Mouse (Mus musculus) midbrain, embryonic 13.5 days (tissue): Measurements from ENCODE around the gene Mllt3. TPM values are rescaled to one million over a fixed set of nuclear protein-coding genes. Genes with fewer than 3 reads are reported as not detected.
A peak's percentile ranks its signal among the peaks of the same experiment; 100 is the strongest.
"Not testable (repeated sequence)": the region's sequence is repeated elsewhere in the genome, so short reads cannot be mapped to it uniquely, and the experiment has no call there.

Experiments
- ATAC-seq: fragments of 200-750 bp; cut with Nextera tagmentation; 2 replicates; pipeline ENCODE4 v1.8.0; 2017; ENCODE audit warnings: mild to moderate bottlenecking, moderate TSS enrichment, moderate library complexity
- H3K27ac ChIP-seq: fragments of 300-500 bp; sonication (generic); 2 replicates; pipeline ENCODE4 v1.5.1; 2015; ENCODE audit warnings: inconsistent platforms, mild to moderate bottlenecking, moderate library complexity
- H3K27me3 ChIP-seq: fragments of 300-500 bp; sonication (generic); 2 replicates; pipeline ENCODE4 v1.6.1; 2015; ENCODE audit warnings: mild to moderate bottlenecking, inconsistent platforms
- H3K36me3 ChIP-seq: fragments of 300-500 bp; sonication (generic); 2 replicates; pipeline ENCODE4 v1.6.1; 2015; ENCODE audit warnings: mild to moderate bottlenecking, inconsistent platforms
- H3K4me1 ChIP-seq: fragments of 300-500 bp; sonication (generic); replicated peaks from 2 replicates; pipeline ENCODE4 v1.6.1; 2015; ENCODE audit warnings: inconsistent platforms
- H3K4me2 ChIP-seq: fragments of 300-500 bp; sonication (generic); replicated peaks from 2 replicates; pipeline ENCODE4 v1.6.1; 2015; ENCODE audit warnings: moderate library complexity, mild to moderate bottlenecking, inconsistent platforms
- H3K4me3 ChIP-seq: fragments of 300-500 bp; sonication (generic); replicated peaks from 2 replicates; pipeline ENCODE4 v1.5.1; 2015; ENCODE audit warnings: mild to moderate bottlenecking, inconsistent platforms
- H3K9ac ChIP-seq: fragments of 300-500 bp; sonication (generic); replicated peaks from 2 replicates; pipeline ENCODE4 v1.6.1; 2015; ENCODE audit warnings: mild to moderate bottlenecking, inconsistent platforms
- H3K9me3 ChIP-seq: fragments of 300-500 bp; sonication (generic); 2 replicates; pipeline ENCODE4 v1.6.1; 2016; ENCODE audit warnings: mild to moderate bottlenecking, inconsistent platforms
- WGBS: fragments of 180-500 bp; shearing (Covaris S2); methylation state at CpG from one replicate; pipeline ENCODE4 v1.1.7; 2015; 5-methylcytosine and 5-hydroxymethylcytosine counted together
- polyA plus RNA-seq: library from polyadenylated mRNA; unstranded; fragments of >200 nt; fragmentation: Nextera tagmentation; extraction: Ambion mirVana; gene quantifications from 2 replicates; pipeline ENCODE4 v1.2.1, GENCODE M21; 2015

Gene Mllt3
- polyA plus RNA-seq, 1 experiment from 2014 or later: 115 TPM

DNA sequence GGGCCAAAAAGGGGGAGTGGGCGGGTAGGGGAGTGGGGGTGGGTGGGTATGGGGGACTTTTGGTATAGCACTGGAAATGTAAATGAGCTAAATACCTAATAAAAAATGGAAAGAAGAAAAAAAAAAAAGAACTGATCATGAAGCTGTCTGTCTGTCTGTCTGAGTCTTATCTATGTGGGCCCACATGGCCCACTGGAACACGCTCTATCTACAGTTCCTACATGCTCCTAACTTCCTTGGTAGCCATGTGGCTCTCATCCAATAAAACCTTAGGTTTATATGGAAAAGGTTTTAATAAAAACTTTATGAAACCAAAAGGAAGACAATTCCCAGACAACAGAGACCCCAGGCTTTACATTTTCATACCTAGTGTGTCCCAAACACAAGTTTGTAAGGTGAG is 68.3 kb downstream of the Mllt3 start:
- H3K9ac ChIP-seq, H3K4me1 ChIP-seq, H3K9me3 ChIP-seq, H3K36me3 ChIP-seq, H3K4me2 ChIP-seq, H3K27ac ChIP-seq, ATAC-seq, H3K4me3 ChIP-seq, H3K27me3 ChIP-seq: not testable (repeated sequence)
- 96% methylated on average over 1 of the region's 2 CpGs for WGBS

DNA sequence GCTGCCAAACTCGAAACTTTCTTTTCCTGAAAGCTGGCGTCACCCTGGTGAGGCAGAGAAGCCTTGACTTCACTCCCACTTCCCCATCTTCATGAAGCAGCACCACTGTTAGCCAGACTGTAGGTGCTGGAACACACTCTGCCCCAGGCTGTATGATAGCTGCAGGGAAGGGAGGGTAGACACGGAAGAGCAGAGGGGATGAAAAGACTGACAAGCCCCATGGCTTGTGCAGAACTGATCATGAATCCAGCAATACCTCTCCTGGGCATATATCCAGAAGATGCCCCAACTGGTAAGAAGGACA is 69.4 kb downstream of the Mllt3 start:
- no peaks in the 10 kb centered on the region for H3K36me3 ChIP-seq
- 90% methylated on average over 3 of the region's 3 CpGs for WGBS

DNA sequence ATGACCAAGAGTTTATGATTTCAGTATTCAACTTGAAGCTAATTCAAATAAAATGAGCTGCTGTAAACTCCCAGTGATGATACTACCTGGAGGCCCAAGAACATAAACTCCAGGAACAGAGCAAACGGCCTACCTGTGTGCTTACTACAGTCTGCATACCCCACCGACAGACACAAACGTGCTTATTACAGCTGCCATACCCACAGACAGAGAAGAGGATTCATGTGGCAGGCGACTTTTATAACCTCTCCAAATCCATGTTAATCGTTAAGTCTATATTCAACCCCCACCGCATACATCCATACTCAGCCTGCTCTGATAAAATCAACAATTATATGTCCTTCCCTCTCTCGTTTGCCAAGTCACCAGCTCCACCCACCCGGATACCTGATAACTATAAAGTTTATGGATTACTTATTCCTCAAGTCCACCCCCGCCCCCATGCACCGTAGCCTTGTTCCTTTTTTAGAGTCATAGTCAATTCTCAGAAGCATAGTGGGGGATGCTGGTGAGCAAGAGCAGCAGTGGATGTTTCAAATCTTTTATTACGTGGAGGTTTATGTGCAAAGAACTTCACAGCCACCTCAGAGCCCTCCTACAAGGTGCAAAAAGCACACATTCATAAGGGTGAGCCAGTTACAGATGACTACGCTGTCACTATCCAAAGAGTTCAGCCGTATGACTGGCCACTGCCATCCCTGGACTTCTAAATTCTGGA is 70.0 kb downstream of the Mllt3 start:
- H3K4me3 ChIP-seq: no peak overlapping the region
- no peak for ATAC-seq
- no peak overlapping the region for H3K27ac ChIP-seq
- peaks cover 7% of the 10 kb centered on the region for H3K4me1 ChIP-seq
- H3K9ac ChIP-seq: no peak overlapping the region
- H3K27me3 ChIP-seq: no peaks in the 10 kb centered on the region
- 88% methylated on average over 13 of the region's 13 CpGs for WGBS
- no peaks in the 10 kb centered on the region for H3K36me3 ChIP-seq
- H3K9me3 ChIP-seq: no peaks in the 10 kb centered on the region
- H3K4me2 ChIP-seq: no peak overlapping the region

More for the DNA sequence above, 69.4 kb downstream of the Mllt3 start:
- H3K9ac ChIP-seq: no peak overlapping the region
- no peak for ATAC-seq
- peaks cover 7% of the 10 kb centered on the region for H3K4me1 ChIP-seq
- no peak overlapping the region for H3K4me2 ChIP-seq
- H3K4me3 ChIP-seq: no peak overlapping the region
- H3K27ac ChIP-seq: no peak overlapping the region
- H3K27me3 ChIP-seq: no peaks in the 10 kb centered on the region
- H3K9me3 ChIP-seq: no peaks in the 10 kb centered on the region

DNA sequence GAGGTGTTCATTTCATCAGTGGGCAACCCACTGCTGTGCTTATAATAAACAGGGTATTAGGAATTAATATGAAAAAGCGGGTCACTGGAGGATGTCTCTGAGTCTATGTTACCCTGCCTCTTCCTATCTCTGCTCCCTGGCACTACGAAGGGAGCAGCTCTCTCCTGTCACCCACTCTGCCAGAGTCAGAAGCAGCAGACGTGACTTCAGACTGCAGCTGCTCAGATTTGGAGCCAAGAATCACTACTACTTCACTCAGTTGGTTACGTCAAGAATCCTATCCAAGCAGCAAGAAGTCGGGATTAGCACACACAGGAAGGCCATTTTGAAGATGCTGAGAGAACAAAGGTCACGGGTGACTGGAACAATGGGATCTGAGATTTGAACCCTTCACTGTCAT is 71.3 kb downstream of the Mllt3 start:
- Histone ChIP-seq H3K36me3 (no peaks in the 10 kb centered on the region), H3K9me3 (no peaks in the 10 kb centered on the region), H3K27me3 (no peaks in the 10 kb centered on the region), H3K4me3 (no peak overlapping the region), H3K4me2 (no peak overlapping the region), H3K4me1 (peaks cover 7% of the 10 kb centered on the region; the same call in 1 of the 2 replicates), H3K9ac (no peak overlapping the region), H3K27ac (no peak overlapping the region)
- 50% methylated on average over 6 of the region's 6 CpGs for WGBS
- no peak for ATAC-seq

DNA sequence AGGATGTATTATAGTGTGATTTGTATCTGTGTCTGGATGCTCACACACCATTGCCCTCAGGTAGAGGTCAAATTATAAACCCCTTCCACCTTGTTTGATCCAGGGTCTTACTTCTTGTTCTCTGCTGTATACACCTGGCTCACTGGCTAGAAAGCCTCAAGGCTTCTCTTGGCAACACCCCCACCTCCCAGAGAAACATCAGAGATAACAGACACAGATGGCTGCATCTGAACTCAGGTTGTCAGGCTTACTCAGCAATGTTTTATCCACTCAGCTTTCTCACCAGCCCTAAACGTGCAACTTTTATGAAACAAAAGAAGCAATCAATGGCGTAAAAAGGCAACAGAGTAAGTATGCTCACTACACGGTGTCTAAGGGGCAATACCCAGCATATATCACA is 75.3 kb downstream of the Mllt3 start:
- ATAC-seq: no peak
- WGBS: 79% methylated on average over 3 of the region's 3 CpGs
- no peak overlapping the region for H3K9ac ChIP-seq
- H3K27ac ChIP-seq: no peak overlapping the region
- H3K4me2 ChIP-seq: no peak overlapping the region
- H3K9me3 ChIP-seq: no peaks in the 10 kb centered on the region
- H3K27me3 ChIP-seq: no peaks in the 10 kb centered on the region
- no peaks in the 10 kb centered on the region for H3K36me3 ChIP-seq
- H3K4me1 ChIP-seq: peaks cover 20% of the 10 kb centered on the region
- no peak overlapping the region for H3K4me3 ChIP-seq

DNA sequence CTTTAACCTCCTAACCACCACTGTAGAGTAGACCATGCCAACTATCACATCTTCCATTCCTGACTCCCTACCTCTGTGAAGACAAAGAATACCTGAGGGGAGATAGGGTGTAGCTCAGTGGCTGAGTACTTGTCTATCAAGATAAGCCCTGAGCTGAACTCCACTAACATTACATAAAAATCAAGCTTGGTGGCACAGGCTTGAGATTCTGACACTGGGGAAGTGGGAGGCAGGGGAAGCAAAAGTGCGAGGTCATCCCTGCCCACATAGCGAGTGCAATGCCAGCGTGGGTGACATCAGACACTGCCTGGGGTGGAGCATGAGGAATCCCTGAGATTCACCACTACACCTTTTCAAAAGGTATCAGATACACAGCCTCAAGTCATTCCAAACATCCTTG is 76.0 kb downstream of the Mllt3 start:
- no peaks in the 10 kb centered on the region for H3K27me3 ChIP-seq
- peaks cover 15% of the 10 kb centered on the region for H3K4me1 ChIP-seq
- no peaks in the 10 kb centered on the region for H3K36me3 ChIP-seq
- H3K4me3 ChIP-seq: no peak overlapping the region
- H3K27ac ChIP-seq: no peak overlapping the region
- H3K4me2 ChIP-seq: no peak overlapping the region
- no peak for ATAC-seq
- no peak overlapping the region for H3K9ac ChIP-seq
- 92% methylated on average over 3 of the region's 3 CpGs for WGBS
- no peaks in the 10 kb centered on the region for H3K9me3 ChIP-seq

DNA sequence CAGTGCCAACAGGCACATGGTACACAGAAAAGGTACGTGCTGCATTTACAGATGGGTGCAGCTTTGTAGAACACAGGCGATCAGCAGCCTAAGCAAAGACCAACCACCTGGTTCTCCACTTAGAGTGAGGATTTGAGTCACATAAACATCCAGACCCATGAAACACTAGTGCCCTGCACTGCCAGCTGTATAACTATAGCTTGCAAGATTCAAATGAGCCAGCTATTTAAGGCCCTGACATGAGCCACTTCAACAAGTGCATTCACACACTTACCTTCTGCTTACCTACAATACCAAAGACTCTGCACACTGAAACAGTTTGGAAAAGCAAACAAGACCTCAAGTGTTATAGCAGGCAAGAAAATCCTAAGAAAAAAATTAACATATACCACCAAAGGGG is 78.0 kb downstream of the Mllt3 start:
- H3K9ac ChIP-seq: no peak overlapping the region
- no peak for ATAC-seq
- H3K4me1 ChIP-seq: peaks cover 13% of the 10 kb centered on the region
- 94% methylated on average over 2 of the region's 2 CpGs for WGBS
- H3K36me3 ChIP-seq: no peaks in the 10 kb centered on the region
- H3K4me3 ChIP-seq: no peak overlapping the region
- no peak overlapping the region for H3K4me2 ChIP-seq
- no peak overlapping the region for H3K27ac ChIP-seq
- no peaks in the 10 kb centered on the region for H3K27me3 ChIP-seq
- H3K9me3 ChIP-seq: no peaks in the 10 kb centered on the region

DNA sequence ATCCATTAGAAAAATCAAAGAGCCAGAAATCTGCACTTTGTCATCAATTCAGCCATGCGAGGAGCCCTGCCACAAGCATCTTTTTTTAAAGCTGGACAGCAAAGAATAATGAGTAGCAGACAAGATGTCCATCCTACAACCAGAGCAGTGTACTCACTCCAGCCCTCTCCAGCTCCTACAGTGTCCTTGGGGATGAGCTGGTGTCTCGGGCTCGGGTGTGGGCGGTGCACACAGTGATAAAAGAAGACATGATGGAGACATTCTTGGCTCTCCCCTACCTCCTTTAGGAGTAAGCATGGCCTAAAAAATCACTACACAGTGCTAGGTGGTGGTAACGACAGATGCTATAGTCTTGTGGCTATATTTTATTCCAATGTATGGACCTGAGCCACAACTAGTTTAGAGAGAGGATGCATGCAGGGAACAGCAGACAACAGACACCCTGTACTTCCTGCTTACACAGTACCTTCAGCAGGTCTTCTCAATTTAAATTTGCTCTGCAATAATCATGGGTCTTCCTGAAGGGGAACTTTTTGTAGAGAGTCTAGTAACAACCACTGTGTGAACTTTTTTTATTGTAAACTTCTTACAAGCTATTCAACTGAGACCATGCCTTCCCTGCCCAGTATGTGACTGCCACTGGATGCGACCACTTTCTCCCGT is 78.6 kb downstream of the Mllt3 start:
- H3K9ac ChIP-seq: no peak overlapping the region
- peak overlapping the region; percentile 55; the same call in 1 of the 2 replicates for H3K27ac ChIP-seq
- peaks cover 13% of the 10 kb centered on the region for H3K4me1 ChIP-seq
- ATAC-seq: no peak
- H3K4me2 ChIP-seq: no peak overlapping the region
- WGBS: 82% methylated on average over 7 of the region's 7 CpGs
- H3K27me3 ChIP-seq: no peaks in the 10 kb centered on the region
- no peak overlapping the region for H3K4me3 ChIP-seq
- H3K36me3 ChIP-seq: no peaks in the 10 kb centered on the region
- no peaks in the 10 kb centered on the region for H3K9me3 ChIP-seq

DNA sequence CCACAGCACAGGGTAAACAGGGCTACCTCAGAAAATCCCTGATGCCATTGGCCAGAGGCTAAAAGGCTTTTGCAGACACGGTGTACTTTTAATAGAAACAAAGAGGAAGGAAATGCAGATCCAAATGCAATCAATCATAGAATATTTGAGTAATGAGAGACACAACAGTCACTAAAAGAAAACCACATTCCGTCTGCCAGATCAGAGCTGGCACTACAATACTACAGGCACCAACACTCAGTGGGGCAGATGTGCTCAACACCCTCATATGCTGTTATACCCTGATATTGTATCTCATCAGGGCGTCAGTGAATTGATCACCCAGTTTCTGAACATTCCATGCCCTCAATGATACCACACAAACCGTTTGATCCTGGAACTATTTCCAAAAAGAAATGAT is 79.4 kb downstream of the Mllt3 start:
- H3K9me3 ChIP-seq: no peaks in the 10 kb centered on the region
- peak overlapping the region; percentile 1; the same call in 1 of the 2 replicates for H3K27ac ChIP-seq
- peaks cover 13% of the 10 kb centered on the region for H3K4me1 ChIP-seq
- ATAC-seq: no peak
- H3K9ac ChIP-seq: no peak overlapping the region
- H3K27me3 ChIP-seq: no peaks in the 10 kb centered on the region
- H3K4me2 ChIP-seq: no peak overlapping the region
- H3K36me3 ChIP-seq: no peaks in the 10 kb centered on the region
- no peak overlapping the region for H3K4me3 ChIP-seq
- WGBS: 85% methylated on average over 4 of the region's 4 CpGs

DNA sequence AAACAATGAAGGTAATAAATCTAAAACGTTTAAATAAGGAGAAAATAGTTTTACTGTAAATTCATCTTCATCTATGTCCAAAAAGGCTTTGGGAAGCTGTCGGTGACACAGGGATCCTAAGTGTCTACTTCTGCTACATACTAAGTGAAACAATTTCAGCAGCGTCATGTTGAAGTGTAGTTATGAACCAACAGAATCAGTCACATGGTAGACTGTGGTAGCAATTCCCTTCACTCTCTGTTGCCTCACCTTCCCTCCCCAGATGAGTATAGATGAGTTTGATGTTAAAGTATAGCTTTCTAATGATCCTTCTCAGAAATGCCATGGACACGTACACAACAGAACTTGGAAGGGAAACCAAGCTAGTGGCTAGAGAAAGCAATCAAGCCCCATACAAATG is 79.9 kb downstream of the Mllt3 start:
- Histone ChIP-seq H3K4me2 (no peak overlapping the region), H3K4me3 (no peak overlapping the region), H3K9me3 (no peaks in the 10 kb centered on the region), H3K4me1 (peaks cover 13% of the 10 kb centered on the region), H3K27me3 (no peaks in the 10 kb centered on the region), H3K27ac (0 out of 2 replicates have a peak overlapping the region, but pooled peaks have one; percentile 1), H3K36me3 (no peaks in the 10 kb centered on the region), H3K9ac (no peak overlapping the region)
- 89% methylated on average over 4 of the region's 4 CpGs for WGBS
- ATAC-seq: no peak

DNA sequence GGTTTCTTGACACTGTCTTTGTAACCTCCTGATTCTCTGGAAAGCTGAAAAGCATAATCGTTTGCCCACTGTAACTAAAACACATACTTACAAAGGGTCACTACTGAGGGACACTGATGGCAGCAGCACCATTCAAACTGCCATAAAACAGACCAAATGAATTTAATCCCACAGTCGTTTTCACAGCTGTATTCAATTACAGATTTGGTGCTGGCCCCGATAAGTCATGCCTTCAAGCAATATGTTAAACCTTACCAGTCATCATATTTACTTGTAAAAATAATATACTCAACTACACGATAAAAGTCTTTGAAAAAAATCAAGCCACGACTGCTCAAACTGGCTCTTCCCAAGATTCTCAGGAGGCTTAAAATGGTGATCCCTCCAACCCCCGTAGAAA is 83.7 kb downstream of the Mllt3 start:
- Histone ChIP-seq H3K9me3 (no peaks in the 10 kb centered on the region), H3K36me3 (no peaks in the 10 kb centered on the region), H3K27me3 (no peaks in the 10 kb centered on the region), H3K9ac (no peak overlapping the region), H3K27ac (no peak overlapping the region), H3K4me1 (peaks cover 11% of the 10 kb centered on the region), H3K4me2 (no peak overlapping the region), H3K4me3 (no peak overlapping the region)
- WGBS: 80% methylated on average over 6 of the region's 6 CpGs
- ATAC-seq: no peak

DNA sequence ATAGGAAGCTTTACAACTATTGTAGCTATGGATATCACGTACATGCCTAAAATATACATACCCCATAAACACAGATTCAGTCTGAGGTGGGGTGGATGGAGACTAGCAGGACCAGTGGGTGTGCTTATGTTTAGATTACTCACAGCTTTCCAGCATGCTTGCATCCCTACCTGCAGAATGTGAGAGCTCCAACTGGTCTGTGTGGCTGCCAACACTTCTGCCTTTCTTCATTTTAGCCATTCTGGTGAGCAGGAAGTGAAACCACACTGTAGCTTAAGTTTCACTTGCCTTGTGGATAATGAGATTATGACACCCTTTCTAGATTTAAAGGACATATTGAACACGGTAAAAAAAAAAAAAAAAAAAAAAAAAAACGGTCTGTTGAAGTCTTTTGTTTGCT is 88.8 kb downstream of the Mllt3 start:
- no peak overlapping the region for H3K27ac ChIP-seq
- peaks cover 15% of the 10 kb centered on the region for H3K4me1 ChIP-seq
- no peak for ATAC-seq
- no peaks in the 10 kb centered on the region for H3K9me3 ChIP-seq
- H3K27me3 ChIP-seq: no peaks in the 10 kb centered on the region
- no peak overlapping the region for H3K4me2 ChIP-seq
- 66% methylated on average over 3 of the region's 3 CpGs for WGBS
- H3K36me3 ChIP-seq: no peaks in the 10 kb centered on the region
- no peak overlapping the region for H3K9ac ChIP-seq
- H3K4me3 ChIP-seq: no peak overlapping the region
